Mouse (Mus musculus) lung, postnatal 0 days (tissue): ENCODE data around the gene Nbea.

Experiments used
- CTCF ChIP-seq: IDR thresholded peaks from 2 replicates; pipeline ENCODE4 v1.5.1; 2016; ENCODE audit warnings: antibody characterized with exemption, mild to moderate bottlenecking
- EP300 ChIP-seq: IDR thresholded peaks from 2 replicates; pipeline ENCODE4 v1.6.1; 2016; ENCODE audit warnings: antibody characterized with exemption, mild to moderate bottlenecking, control low read depth

- TF ChIP-seq CTCF (no peak), EP300 (no peak)
Observed at GRCm38 (mm10) chr3:55828481-55829256, 354.8 kb downstream of the Nbea start.
